Mouse (Mus musculus) midbrain, postnatal 0 days (tissue): Measurements from ENCODE around the gene Ankrd55. TPM values are rescaled to one million over a fixed set of nuclear protein-coding genes. Genes with fewer than 3 reads are reported as not detected.

Experiments
- ATAC-seq: fragments of 200-750 bp; cut with Nextera tagmentation; 2 replicates; pipeline ENCODE4 v1.8.0; 2017; ENCODE audit warnings: moderate number of reproducible peaks, mild to moderate bottlenecking, moderate TSS enrichment, moderate library complexity; ENCODE audit not compliant: low FRiP score
- DNase-seq: peaks from one replicate; pipeline ENCODE4 v3.0.0-alpha.2; 2015; ENCODE audit warnings: low spot score
- H3K27ac ChIP-seq: fragments of 300-500 bp; sonication (generic); 2 replicates; pipeline ENCODE4 v1.5.1; 2014; ENCODE audit warnings: low read depth, mild to moderate bottlenecking, low read length, mixed read lengths
- H3K27me3 ChIP-seq: fragments of 300-500 bp; sonication (generic); 2 replicates; pipeline ENCODE4 v1.6.1; 2014; ENCODE audit warnings: low read length, control low read depth, mixed read lengths; ENCODE audit not compliant: insufficient read depth
- H3K36me3 ChIP-seq: fragments of 300-500 bp; sonication (generic); 2 replicates; pipeline ENCODE4 v1.6.1; 2014; ENCODE audit warnings: low read length, control low read depth, mixed read lengths; ENCODE audit not compliant: insufficient read depth
- H3K4me1 ChIP-seq: fragments of 300-500 bp; sonication (generic); 2 replicates; pipeline ENCODE4 v1.6.1; 2014; ENCODE audit warnings: mild to moderate bottlenecking, control low read depth, antibody characterized with exemption, low read length, mixed read lengths; ENCODE audit not compliant: insufficient read depth
- H3K4me2 ChIP-seq: fragments of 300-500 bp; sonication (generic); 2 replicates; pipeline ENCODE4 v1.6.1; 2014; ENCODE audit warnings: low read depth, mild to moderate bottlenecking, low read length, mixed read lengths; ENCODE audit not compliant: poor library complexity, severe bottlenecking
- H3K4me3 ChIP-seq: fragments of 300-500 bp; sonication (generic); 2 replicates; pipeline ENCODE4 v1.5.1; 2014; ENCODE audit warnings: low read depth, mild to moderate bottlenecking, low read length, moderate library complexity
- H3K9ac ChIP-seq: fragments of 300-500 bp; sonication (generic); replicated peaks from 2 replicates; pipeline ENCODE4 v1.6.1; 2014; ENCODE audit warnings: mild to moderate bottlenecking, low read length, moderate library complexity, mixed read lengths; ENCODE audit not compliant: poor library complexity, severe bottlenecking
- H3K9me3 ChIP-seq: fragments of 300-500 bp; sonication (generic); 2 replicates; pipeline ENCODE4 v1.6.1; 2016; ENCODE audit warnings: low read length, control low read depth
- CTCF ChIP-seq: IDR thresholded peaks from 2 replicates; pipeline ENCODE4 v1.5.1; 2016; ENCODE audit warnings: antibody characterized with exemption, mild to moderate bottlenecking
- WGBS: fragments of 180-500 bp; shearing (Covaris S2); extraction: QIAGEN DNeasy Blood & Tissue Kit; methylation state at CpG from one replicate; pipeline ENCODE4 v1.1.7; 2014; 5-methylcytosine and 5-hydroxymethylcytosine counted together
- polyA plus RNA-seq: library from polyadenylated mRNA; unstranded; fragments of >200 nt; fragmentation: Nextera tagmentation; extraction: Ambion mirVana; gene quantifications from 2 replicates; pipeline ENCODE4 v1.2.1, GENCODE M21; 2015
- total RNA-seq: library from RNA; depleted of rRNA; stranded (reverse); fragments of >200 nt; gene quantifications from 2 replicates; pipeline ENCODE4 v1.2.3, GENCODE M21; 2014

Ankrd55 gene
- total and polyA plus RNA-seq, 2 experiments from 2014 or later: 10.2 to 21.2 TPM

DNA sequence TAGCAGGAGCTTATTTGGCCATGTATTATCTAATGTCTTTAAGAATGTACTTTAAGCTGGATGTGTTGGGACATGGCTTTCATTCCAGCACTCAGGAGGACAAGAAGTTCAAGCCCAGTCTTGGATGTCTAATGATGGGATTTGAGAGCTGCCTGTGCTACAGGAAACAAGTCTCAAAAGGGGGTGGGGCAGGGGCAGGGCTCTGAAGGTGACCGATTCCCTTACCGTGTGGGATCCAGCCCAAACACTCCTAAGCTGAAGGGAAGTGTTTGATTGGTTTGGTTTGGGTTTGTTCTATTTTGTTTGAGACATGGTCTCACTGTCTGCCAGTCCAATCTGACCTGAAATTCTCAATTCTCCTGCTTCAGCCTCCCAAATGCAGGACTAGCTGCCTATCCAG, 93.2 kb downstream of the Ankrd55 start:
- Histone ChIP-seq H3K4me2 (no peak overlapping the region), H3K9me3 (no peaks in the 10 kb centered on the region), H3K4me1 (no peaks in the 10 kb centered on the region), H3K36me3 (no peaks in the 10 kb centered on the region), H3K27ac (no peak overlapping the region), H3K4me3 (no peak overlapping the region), H3K27me3 (no peaks in the 10 kb centered on the region), H3K9ac (no peak overlapping the region)
- ATAC-seq: no peak
- TF ChIP-seq CTCF: no peak
- 72% methylated on average over 2 of the region's 2 CpGs for WGBS
- DNase-seq: no peak

DNA sequence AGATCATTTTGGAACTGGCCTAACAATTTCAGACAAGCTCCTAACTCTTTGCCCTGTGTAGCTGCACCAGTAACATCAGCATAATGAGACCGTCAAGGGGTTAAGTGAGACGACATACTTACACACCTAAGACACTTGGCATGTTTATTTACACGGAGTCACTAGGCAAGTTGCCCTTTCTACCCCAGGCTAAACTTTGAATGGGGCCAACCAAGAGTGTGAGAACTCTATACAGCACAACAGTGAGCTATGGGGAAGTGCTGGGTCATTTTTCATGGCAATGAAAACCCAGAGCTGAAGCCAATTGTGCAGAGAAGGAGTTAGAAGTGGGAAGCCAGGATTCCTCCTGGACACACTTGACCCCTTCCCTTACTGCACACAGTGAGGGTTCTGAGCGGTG, 94.2 kb downstream of the Ankrd55 start:
- no peak overlapping the region for H3K4me3 ChIP-seq
- no peaks in the 10 kb centered on the region for H3K27me3 ChIP-seq
- no peak overlapping the region for H3K4me2 ChIP-seq
- H3K9ac ChIP-seq: no peak overlapping the region
- WGBS: 72% methylated on average over 4 of the region's 4 CpGs
- no peak for TF ChIP-seq CTCF
- no peak for ATAC-seq
- DNase-seq: no peak
- no peaks in the 10 kb centered on the region for H3K36me3 ChIP-seq
- no peaks in the 10 kb centered on the region for H3K4me1 ChIP-seq
- H3K9me3 ChIP-seq: no peaks in the 10 kb centered on the region
- no peak overlapping the region for H3K27ac ChIP-seq

GRCm38 (mm10) chr13:112382956-112383355, 94.7 kb downstream of the Ankrd55 start:
- TF ChIP-seq CTCF: no peak
- Histone ChIP-seq H3K27ac (no peak overlapping the region), H3K36me3 (no peaks in the 10 kb centered on the region), H3K4me2 (no peak overlapping the region), H3K9me3 (no peaks in the 10 kb centered on the region), H3K4me1 (no peaks in the 10 kb centered on the region), H3K27me3 (no peaks in the 10 kb centered on the region), H3K9ac (no peak overlapping the region), H3K4me3 (no peak overlapping the region)
- ATAC-seq: no peak
- no peak for DNase-seq
- 71% methylated on average over 3 of the region's 3 CpGs for WGBS

DNA sequence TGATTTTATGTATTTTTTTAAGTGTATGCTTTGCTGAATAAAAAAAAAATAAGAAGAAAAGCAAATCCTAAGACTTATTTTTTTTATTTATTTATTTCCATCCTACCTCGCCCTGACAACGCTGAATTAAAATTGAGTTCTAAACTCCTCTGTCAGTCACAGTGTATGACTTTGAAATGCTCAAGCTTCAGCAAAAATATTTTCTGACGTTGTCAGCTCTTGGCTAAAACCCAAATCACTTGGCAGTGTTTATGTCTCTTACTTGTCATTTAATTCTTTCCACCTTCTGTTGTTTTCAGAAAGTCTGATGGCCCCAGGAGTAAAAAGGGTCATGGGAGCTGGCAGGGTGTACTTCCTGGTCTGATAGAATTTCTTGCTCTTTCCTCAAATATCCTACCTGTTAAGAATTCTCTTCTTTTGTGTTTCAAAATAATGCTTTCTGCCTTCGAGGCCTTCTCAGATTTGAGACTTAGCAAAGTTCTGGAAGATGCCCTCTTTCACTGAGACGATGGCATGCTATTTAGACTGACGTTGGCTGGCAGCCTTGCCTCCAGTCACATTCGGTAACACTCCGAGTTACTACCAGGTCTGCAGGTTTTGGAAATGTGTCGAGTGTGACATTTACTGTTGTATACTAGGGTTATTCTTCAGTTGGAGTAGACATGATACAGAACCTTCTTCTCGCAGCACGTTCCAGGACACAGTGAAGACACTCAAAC, 95.8 kb downstream of the Ankrd55 start:
- Histone ChIP-seq H3K4me2 (no peak overlapping the region), H3K4me3 (no peak overlapping the region), H3K9me3 (no peaks in the 10 kb centered on the region), H3K27me3 (no peaks in the 10 kb centered on the region), H3K36me3 (no peaks in the 10 kb centered on the region), H3K9ac (no peak overlapping the region), H3K4me1 (no peaks in the 10 kb centered on the region), H3K27ac (no peak overlapping the region)
- DNase-seq (no peak), ATAC-seq (no peak)
- TF ChIP-seq CTCF: no peak
- 80% methylated on average over 11 of the region's 11 CpGs for WGBS

DNA sequence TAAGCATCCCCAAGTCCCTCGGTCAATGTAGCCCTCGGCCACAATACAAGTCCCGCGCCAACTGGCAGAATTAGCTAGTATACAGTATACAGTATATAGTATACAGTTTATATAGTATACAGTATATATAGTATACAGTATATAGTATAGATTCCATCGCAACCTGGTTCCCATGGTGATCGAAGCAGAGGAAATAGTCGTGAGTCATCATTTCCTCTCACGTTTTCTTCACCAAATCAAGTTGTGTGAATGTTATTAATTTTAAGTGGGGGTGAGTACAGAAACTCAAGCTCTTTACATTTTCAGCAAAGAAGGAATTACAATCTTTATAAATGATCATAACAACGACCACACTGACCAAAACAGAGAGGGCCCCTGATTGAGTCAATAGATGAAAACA, 96.8 kb downstream of the Ankrd55 start:
- H3K4me2 ChIP-seq: no peak overlapping the region
- WGBS: 96% methylated on average over 9 of the region's 9 CpGs
- H3K4me1 ChIP-seq: no peaks in the 10 kb centered on the region
- DNase-seq (no peak), ATAC-seq (no peak)
- TF ChIP-seq CTCF: no peak
- no peaks in the 10 kb centered on the region for H3K9me3 ChIP-seq
- no peak overlapping the region for H3K4me3 ChIP-seq
- H3K36me3 ChIP-seq: no peaks in the 10 kb centered on the region
- no peaks in the 10 kb centered on the region for H3K27me3 ChIP-seq
- no peak overlapping the region for H3K27ac ChIP-seq
- no peak overlapping the region for H3K9ac ChIP-seq

GRCm38 (mm10) chr13:112386494-112387075, 98.3 kb downstream of the Ankrd55 start:
- DNase-seq (no peak), ATAC-seq (no peak)
- no peaks in the 10 kb centered on the region for H3K36me3 ChIP-seq
- H3K27me3 ChIP-seq: no peaks in the 10 kb centered on the region
- no peak for TF ChIP-seq CTCF
- H3K9me3 ChIP-seq: no peaks in the 10 kb centered on the region
- H3K4me2 ChIP-seq: no peak overlapping the region
- H3K4me3 ChIP-seq: no peak overlapping the region
- no peaks in the 10 kb centered on the region for H3K4me1 ChIP-seq
- no peak overlapping the region for H3K9ac ChIP-seq
- WGBS: 74% methylated on average over 2 of the region's 2 CpGs
- H3K27ac ChIP-seq: no peak overlapping the region
